Mouse (Mus musculus): ENCODE data around the gene Vps36. TPM values are rescaled to one million over a fixed set of nuclear protein-coding genes. Genes with fewer than 3 reads are reported as not detected.

Gene Vps36
- total RNA-seq, 1 experiment from 2014 or later: 44.5 TPM

DNA sequence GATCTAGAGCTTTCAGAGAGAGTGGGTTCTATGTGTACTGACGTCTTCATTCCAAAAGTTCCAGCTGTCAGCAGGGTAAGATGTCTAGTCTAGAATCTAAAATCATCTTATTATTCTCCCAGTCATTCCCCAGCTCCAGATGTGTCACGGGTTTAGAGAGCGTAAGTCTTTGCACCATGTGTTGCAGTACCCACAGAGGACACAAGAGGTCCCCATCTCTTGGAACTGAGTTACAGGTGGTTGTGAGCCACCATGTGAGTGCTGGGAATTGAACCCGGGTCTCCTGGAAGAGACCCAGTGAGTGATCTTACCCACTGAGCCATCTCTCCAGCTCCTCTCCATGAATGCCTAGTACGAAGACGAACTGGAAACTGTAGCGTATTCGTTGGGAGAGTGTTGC, 6.9 kb downstream of the Vps36 start:
- ATAC-seq (ENCODE audit: extremely low read depth, insufficient number of reproducible peaks, low FRiP score, poor library complexity, severe bottlenecking): no peak

DNA sequence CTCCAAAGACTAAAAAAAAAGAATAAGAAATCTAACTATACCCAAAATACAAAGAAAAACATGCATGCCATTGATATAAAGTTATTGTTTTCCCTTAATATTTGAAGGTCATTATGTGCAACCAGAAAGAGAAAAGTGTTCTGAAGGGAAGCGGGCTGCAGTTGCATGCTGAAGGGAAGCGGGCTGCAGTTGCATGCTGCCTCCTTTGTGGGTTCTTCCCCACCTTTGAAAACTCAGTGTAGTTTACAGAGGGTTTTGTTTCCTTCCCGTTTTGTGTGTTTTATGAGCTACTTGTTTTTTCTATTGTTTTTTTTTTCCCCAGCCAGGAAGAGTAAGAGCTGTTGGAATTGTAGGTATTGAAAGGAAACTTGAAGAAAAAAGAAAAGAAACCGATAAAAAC, 14.9 kb downstream of the Vps36 start:
- no peak for ATAC-seq (ENCODE audit: extremely low read depth, insufficient number of reproducible peaks, low FRiP score, poor library complexity, severe bottlenecking)

DNA sequence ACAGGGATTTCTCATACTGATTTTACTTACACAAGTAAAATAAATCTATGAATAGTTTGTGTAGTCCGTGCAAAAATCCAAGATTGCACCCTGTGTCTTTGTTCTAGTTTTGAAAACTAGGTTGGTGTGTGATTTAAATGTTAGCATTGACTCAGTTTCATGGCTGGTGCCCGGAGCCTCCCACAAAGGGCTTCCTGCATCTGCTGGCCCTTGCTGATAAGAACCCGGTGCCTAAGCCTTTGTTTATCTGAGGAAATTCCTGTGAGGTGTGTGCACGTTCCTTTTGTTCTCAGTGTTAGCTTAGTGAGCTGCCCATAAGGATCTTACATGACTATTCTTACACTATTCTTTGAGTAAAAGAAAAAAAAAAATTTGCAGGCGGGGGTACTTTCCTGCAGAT, 16.4 kb downstream of the Vps36 start:
- no peak for ATAC-seq (ENCODE audit: extremely low read depth, insufficient number of reproducible peaks, low FRiP score, poor library complexity, severe bottlenecking)

DNA sequence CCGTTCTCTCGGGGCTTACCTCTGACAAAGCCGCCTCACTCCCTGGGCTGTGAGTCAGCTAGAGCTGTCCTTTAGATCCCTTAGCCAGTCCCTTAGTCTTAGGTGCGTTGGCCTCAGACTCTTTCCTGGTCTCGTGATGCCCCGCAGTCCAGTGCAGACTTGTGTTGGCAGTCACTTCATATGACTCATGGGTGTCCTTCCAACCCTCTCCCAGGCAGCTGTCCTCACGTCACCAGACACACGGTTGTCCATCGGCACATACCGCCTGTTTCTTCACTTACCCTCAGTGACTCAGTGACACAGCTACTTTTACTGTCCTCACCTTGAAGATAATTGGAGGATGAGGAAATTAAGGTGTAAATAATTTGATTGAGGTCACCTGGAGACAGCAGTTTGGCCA, 22.2 kb downstream of the Vps36 start:
- no peak for ATAC-seq (ENCODE audit: extremely low read depth, insufficient number of reproducible peaks, low FRiP score, poor library complexity, severe bottlenecking)

DNA sequence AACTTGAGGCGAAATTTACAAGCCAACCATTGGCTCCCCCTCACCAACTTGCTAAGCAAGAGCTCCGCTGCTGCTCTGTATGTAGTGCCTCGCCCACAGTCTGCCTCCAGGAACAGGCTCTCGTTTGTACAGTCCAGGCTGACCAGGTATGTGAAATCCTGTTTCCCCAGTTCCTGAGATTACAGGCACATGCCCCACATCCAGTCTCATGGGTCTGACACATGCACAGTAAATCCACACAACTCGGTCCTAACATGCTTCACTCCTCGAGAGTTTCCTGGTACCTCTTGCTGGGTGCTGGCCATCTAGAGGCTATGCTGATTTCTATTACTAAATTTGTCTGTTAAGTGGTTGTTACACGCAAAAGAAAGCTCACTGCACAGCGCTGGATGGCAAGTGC, 33.8 kb downstream of the Vps36 start:
- no peak for ATAC-seq (ENCODE audit: extremely low read depth, insufficient number of reproducible peaks, low FRiP score, poor library complexity, severe bottlenecking)

DNA sequence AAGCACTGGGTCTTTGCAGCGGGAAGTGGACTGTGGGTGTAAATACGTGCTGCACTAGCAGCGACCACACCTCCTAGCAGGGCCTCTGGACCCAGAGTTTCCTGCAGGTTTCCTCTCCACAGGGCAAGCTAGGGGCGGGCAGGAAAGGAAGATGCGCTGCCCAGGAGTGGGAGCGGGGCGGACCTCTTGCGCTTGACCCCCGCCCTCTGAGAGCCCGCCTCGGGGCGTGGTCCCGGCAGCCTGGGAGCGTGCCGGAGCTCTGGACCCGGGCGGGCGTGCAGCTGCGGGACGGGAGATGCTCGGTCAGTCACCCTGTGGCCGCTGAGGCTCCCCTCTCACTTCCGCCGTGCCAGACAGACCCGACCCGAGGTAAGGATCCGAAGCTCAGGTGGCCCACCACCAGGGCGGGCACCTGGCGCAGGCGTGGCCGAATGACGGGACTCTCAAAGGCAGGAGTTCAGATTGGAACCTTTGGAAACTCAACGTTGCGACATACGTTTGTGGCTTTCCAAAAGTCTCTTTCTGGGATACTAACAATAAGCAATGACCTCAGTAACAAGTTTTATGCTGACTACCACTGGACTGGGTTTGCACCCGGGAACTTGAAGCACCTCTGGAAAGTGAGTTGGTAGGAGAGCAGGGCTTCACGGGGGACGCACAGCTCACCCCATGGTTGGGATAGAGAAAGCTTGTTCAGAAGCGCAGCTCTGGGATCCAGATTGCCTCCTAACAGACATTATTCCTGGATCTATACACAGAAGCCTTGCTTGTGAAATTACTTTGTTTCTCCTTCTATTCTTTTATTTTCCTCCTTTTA, 34.7 kb downstream of the Vps36 start, which contains the start of gene Thsd1:
Gene Thsd1 (plus strand): TSS at position 253 of the 817 bp plus-strand sequence.
- ATAC-seq (ENCODE audit: extremely low read depth, insufficient number of reproducible peaks, low FRiP score, poor library complexity, severe bottlenecking): no peak

DNA sequence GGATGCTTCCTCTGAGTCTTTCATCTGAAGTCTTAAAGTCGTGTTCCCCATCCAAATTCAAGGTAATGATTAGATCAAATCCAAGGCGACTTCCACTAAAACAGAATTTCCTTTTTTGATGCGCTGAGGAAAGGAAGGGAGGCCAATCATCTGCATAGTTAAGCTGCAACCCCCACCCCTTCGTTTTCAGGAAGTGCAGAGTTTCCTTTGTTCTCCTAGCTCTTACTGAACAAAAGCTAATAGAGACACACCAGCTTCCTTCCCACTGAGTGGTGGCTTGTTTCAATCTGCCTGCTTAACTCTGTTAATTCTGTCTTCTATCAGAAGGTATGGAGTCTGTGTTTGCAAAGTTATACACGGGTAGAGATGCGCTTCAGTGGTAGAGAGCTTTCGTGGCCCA, 36.0 kb downstream of the Vps36 start:
- ATAC-seq (ENCODE audit: extremely low read depth, insufficient number of reproducible peaks, low FRiP score, poor library complexity, severe bottlenecking): no peak

DNA sequence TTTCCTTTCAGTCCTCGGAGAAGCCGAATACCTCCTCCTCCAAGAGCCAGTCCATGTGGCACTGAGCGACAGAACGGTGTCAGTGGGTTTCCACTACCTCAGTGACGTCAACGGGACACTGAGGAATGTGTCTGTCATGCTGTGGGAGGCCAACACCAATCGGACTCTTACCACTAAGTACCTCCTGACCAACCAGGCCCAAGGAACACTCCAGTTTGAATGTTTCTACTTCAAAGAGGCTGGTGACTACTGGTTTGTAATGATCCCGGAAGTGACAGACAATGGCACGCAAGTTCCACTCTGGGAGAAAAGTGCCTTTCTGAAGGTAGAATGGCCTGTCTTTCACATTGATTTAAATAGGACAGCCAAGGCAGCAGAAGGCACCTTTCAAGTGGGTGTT, 50.4 kb downstream of the Vps36 start:
- no peak for ATAC-seq (ENCODE audit: extremely low read depth, insufficient number of reproducible peaks, low FRiP score, poor library complexity, severe bottlenecking)

DNA sequence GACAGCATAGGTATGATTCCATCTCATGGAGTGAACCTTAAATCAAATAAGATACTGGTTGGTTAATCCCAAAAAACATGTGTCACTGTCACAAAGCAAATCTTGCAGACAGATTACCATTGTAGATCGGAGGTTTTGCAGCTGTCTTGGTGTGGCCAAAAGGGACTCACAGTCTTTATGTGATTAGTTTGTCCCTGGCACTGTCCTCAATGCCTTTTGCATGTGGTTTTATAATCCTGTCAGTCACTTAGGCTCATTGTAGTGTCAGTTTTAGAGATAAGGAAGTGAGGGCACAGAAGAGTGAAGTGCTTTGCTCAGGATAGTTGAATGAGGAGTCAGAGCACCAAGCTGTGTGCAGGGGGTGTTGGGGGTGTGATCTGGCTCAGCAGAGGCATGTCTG, 53.1 kb downstream of the Vps36 start:
- ATAC-seq (ENCODE audit: extremely low read depth, insufficient number of reproducible peaks, low FRiP score, poor library complexity, severe bottlenecking): no peak

DNA sequence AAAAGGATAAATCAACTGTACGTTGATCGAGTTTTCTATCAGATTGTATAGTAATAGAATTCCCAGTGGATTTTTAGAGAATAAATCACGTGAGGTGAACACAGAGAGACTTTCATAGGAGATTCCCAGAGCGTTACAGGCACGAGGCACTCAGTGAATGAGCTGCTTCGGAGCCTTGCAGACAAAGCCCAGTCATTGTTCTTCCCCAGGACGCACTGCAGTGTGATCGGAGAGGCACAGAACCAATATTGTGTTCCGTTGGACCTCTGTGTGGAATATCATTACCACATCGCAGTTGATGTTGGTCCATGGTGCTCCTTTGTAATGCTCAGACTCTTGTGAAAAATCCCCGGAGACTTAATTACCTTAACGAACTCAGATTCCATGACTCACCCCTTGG, 55.3 kb downstream of the Vps36 start:
- no peak for ATAC-seq (ENCODE audit: extremely low read depth, insufficient number of reproducible peaks, low FRiP score, poor library complexity, severe bottlenecking)

DNA sequence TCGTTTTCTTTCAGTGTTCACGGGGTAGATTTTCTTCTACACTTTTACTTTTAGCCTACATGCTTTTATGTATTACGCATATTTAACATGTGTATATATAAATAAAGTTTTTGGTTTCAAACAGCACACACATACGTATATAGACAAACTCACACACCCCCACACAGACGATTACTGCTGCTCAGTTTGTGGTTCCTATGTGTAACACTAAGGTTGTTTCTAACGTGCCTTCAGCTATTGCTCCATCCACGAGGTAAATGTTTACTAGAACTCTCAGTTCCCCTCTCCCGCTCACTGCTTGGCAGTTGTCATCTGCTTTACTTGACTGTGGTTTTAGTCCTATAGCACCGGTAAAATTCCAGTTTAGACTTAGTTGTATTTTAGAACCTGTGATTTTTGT, 56.5 kb downstream of the Vps36 start:
- no peak for ATAC-seq (ENCODE audit: extremely low read depth, insufficient number of reproducible peaks, low FRiP score, poor library complexity, severe bottlenecking)

DNA sequence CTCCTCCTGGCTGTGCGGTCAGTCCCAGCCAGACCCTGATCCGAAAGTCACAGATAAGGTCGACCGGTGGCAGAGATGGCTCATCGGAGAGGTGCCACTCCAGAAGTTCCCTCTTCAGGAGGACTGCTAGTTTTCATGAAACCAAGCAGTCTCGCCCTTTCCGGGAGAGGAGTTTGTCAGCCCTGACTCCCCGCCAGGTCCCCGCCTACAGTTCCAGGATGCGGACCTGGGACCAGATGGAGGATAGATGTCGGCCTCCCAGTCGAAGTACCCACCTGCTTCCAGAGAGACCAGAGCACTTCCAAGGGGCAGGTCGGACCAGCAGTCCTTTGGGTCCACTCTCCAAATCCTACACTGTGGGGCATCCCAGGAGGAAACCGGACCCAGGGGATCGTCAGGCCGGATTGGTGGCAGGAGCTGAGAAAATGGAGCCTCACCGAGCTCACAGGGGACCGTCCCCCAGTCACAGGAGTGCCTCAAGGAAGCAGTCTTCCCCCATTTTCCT, 66.4 kb downstream of the Vps36 start:
- no peak for ATAC-seq (ENCODE audit: extremely low read depth, insufficient number of reproducible peaks, low FRiP score, poor library complexity, severe bottlenecking)

DNA sequence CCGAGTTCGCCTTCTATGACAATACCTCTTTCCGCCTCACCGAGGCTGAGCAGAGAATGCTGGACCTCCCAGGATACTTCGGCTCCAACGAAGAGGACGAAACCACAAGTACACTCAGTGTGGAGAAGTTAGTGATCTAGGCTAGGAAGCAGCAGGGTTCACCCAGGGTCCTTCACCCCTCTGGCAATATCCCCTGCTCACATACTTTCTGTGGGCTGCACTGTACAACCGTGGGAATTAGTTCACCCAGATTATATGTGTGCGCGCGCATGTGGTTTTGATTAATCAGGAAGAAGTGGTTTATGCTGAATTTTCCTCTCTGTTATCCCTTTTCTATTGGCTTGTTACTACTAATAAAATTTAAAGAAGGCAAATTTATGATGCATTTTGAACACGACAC, 66.9 kb downstream of the Vps36 start:
- no peak for ATAC-seq (ENCODE audit: extremely low read depth, insufficient number of reproducible peaks, low FRiP score, poor library complexity, severe bottlenecking)

DNA sequence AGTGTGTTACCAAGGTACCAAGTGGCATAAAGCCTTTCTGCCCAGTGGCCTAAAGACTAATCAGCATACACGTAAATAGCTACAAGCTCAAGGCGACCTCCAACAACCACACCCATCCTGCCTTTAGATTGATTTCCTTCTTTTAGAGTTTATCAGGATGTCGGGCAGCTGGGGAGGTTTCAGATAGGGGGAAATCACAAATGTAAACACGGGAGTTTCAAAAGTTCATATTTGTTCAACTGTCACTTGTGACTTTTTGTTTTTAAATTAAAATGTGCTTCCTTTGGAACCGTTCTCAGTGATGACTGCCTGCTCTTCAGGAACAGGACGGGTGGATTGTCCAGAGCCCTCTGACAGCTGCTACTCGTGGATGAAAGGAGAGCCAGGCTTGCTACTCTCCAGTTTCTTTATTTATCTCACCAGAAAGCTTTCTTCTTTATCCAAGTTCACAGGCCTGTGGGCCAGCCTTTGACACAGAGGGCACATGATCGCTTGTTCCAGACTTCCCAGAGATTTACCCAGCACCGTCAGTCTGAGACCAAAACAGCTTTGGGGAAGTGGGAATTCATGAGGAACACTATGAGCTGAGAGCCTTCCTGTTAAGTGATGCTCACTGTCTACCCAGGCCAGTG, 67.6 kb downstream of the Vps36 start:
- ATAC-seq (ENCODE audit: extremely low read depth, insufficient number of reproducible peaks, low FRiP score, poor library complexity, severe bottlenecking): no peak

DNA sequence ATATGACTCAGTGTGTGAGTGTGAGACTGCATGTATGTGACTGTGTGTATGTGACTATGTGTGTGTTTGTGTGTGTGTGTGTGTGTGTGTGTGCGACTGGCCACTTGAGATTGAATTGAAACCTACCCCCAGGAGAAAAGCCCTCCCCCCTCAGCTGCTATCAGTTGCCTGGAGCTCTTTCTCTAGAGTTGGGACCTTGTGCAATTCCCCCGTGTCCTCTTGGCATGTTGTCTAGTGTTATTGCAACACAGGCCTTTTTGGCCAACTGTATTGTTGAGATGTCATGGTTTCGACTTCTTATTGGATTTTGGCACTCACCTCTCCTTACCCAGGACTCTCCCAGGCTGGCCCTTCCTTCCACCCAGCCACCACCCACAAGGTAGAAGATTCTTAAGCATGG, 69.7 kb downstream of the Vps36 start:
- ATAC-seq (ENCODE audit: extremely low read depth, insufficient number of reproducible peaks, low FRiP score, poor library complexity, severe bottlenecking): no peak

DNA sequence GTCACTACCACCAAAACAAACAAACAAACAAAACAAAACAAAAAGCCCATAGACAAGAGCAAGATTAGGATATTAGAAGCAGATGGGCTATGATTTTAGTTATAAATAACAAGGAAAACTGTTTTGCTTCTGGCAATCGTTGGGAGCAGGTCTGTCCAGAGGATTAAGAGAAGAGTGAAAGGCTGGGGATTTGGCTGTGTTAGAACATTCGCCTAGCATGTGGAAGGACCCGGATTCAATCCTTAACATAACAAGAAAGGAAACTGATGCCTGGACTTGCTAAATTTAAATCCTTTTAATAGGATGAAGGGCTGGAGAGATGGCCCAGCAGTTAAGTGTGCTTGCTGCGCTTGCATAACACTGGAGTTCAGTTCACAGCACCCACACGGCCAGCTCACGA, 71.7 kb downstream of the Vps36 start:
- ATAC-seq (ENCODE audit: extremely low read depth, insufficient number of reproducible peaks, low FRiP score, poor library complexity, severe bottlenecking): no peak

DNA sequence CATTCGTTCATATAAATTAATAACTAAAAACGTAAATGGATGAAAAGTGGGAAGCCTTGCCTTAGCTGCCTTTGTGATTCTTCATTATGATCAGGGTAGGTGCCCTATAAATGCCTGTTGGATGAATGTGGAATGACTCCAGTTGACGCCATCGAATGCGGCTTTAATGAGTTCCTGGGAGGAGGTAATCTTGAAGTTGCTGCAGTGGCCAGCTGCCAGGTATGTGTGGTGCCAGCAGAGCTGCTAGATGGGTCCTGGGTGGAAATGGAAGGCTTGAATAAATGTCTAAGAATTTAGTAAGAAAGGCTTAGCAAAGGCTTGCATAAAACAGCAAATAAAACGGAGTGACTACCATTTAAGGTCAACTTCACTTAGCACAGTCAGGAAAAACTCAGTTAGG, 72.2 kb downstream of the Vps36 start:
- no peak for ATAC-seq (ENCODE audit: extremely low read depth, insufficient number of reproducible peaks, low FRiP score, poor library complexity, severe bottlenecking)

DNA sequence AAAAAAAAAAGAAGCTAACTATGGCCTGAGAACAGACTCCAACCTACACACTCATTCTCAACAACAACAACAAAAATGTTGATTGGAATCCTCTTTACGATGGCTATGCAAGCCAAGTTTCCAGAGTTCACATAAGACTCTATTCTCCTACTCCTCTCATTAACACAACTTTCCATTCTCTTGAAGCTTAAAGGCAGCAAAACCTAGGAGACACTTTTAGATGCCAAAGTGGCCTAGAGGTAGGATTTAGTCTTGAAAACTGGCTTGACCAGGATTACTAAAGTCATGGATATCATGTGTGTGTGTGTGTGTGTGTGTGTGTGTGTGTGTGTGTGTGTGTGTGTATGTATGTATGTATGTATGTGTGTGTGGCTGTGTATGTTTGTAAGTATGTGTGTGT, 72.6 kb downstream of the Vps36 start:
- no peak for ATAC-seq (ENCODE audit: extremely low read depth, insufficient number of reproducible peaks, low FRiP score, poor library complexity, severe bottlenecking)

DNA sequence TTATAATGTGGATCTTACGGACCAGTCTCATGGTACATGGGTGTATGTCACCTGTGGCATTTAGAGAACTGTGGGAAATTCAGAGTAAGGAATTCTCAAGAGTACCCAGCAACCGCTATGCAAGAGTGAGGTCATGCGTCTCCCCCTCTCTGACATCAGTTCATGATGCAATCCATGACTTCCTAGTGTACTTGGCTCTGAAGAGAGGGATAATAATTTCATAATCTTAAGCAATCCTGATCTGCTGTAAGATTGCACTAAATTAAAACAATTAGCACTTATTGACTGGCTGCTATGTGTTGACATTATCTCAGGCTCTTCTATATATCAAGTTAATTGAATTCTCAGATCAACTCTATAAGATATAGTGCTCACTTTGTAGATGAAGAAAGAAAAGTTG, 74.2 kb downstream of the Vps36 start:
- ATAC-seq (ENCODE audit: extremely low read depth, insufficient number of reproducible peaks, low FRiP score, poor library complexity, severe bottlenecking): no peak

Measured in neutrophil, adult 5-6 weeks (primary cell).